Mouse (Mus musculus): ENCODE measurements around the gene Atp6v1c2. TPM values are rescaled to one million over a fixed set of nuclear protein-coding genes. Genes with fewer than 3 reads are reported as not detected.

Atp6v1c2 gene
- polyA plus RNA-seq, 1 experiment from 2014 or later: not detected

- Histone ChIP-seq H3K27ac (ENCODE audit: low read length) (no peak overlapping the region), H3K36me3 (ENCODE audit: control insufficient read depth, insufficient read depth) (peaks cover 24% of the 10 kb centered on the region)
Observed at GRCm38 (mm10) chr12:17271272-17271671, 57.9 kb downstream of the Atp6v1c2 start.

DNA sequence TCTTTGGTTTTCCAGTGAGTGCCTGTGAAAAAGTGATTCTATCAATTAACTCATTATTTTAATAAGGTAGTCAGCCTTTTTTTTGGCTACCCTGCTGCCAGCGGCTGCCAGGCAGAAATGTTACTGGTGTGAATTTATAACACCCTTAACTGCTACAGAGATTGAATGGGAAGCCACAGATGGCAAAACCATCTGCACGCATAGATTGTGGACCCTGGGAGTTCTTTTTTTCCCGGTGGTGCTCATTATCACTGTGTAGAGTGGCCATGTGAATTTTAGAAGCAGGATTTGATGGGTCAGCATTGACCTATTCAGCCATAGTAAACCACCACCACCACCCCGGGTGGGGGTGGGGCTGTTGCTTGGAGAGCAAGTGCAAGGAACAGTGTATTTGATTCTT is 61.8 kb downstream of the Atp6v1c2 start:
- Histone ChIP-seq H3K27me3 (ENCODE audit: control insufficient read depth, insufficient read depth, low read depth, low read length) (no peaks in the 10 kb centered on the region), H3K4me3 (ENCODE audit: low read depth, low read length) (peak overlapping the region; percentile 86), H3K4me2 (ENCODE audit: low read depth, low read length) (peak overlapping the region; percentile 58), H3K27ac (ENCODE audit: low read length) (no peak overlapping the region; the same call in 1 of the 2 replicates), H3K36me3 (ENCODE audit: control insufficient read depth, insufficient read depth) (peaks cover 8% of the 10 kb centered on the region; the same call in 1 of the 2 replicates), H3K9ac (ENCODE audit: low read depth, low read length) (peak overlapping the region; percentile 89), H3K9me3 (replicated peaks; ENCODE audit: control insufficient read depth, low read length) (no peaks in the 10 kb centered on the region), H3K4me1 (ENCODE audit: control insufficient read depth, low read depth, low read length) (peaks cover 12% of the 10 kb centered on the region)
- 7% methylated on average over 4 of the region's 4 CpGs for WGBS (ENCODE audit: insufficient replicate concordance)
- no peak for ATAC-seq (ENCODE audit: low read depth)

More at GRCm38 (mm10) chr12:17271272-17271671, 57.9 kb downstream of the Atp6v1c2 start:
- no peak overlapping the region for H3K4me2 ChIP-seq (ENCODE audit: low read depth, low read length)
- 65% methylated on average over 1 of the region's 1 CpGs for whole genome bisulfite sequencing (ENCODE audit: insufficient replicate concordance)
- no peak overlapping the region for H3K9ac ChIP-seq (ENCODE audit: low read depth, low read length)
- H3K9me3 ChIP-seq (replicated peaks; ENCODE audit: control insufficient read depth, low read length): no peaks in the 10 kb centered on the region
- no peak overlapping the region for H3K4me3 ChIP-seq (ENCODE audit: low read depth, low read length)
- H3K27me3 ChIP-seq (ENCODE audit: control insufficient read depth, insufficient read depth, low read depth, low read length): no peaks in the 10 kb centered on the region
- ATAC-seq (ENCODE audit: low read depth): no peak
- peaks cover 9% of the 10 kb centered on the region for H3K4me1 ChIP-seq (ENCODE audit: control insufficient read depth, low read depth, low read length)

- no peaks in the 10 kb centered on the region for H3K9me3 ChIP-seq (replicated peaks; ENCODE audit: control insufficient read depth, low read length)
- peak overlapping the region; percentile 86 for H3K4me3 ChIP-seq (ENCODE audit: low read depth, low read length)
- H3K27me3 ChIP-seq (ENCODE audit: control insufficient read depth, insufficient read depth, low read depth, low read length): no peaks in the 10 kb centered on the region
- peaks cover 12% of the 10 kb centered on the region for H3K4me1 ChIP-seq (ENCODE audit: control insufficient read depth, low read depth, low read length)
- peak overlapping the region; percentile 68 for H3K27ac ChIP-seq (ENCODE audit: low read length)
- peak overlapping the region; percentile 89 for H3K9ac ChIP-seq (ENCODE audit: low read depth, low read length)
- 0% methylated on average over 21 of the region's 21 CpGs for WGBS (ENCODE audit: insufficient replicate concordance)
- peaks cover 6% of the 10 kb centered on the region; the same call in 1 of the 2 replicates for H3K36me3 ChIP-seq (ENCODE audit: control insufficient read depth, insufficient read depth)
- H3K4me2 ChIP-seq (ENCODE audit: low read depth, low read length): peak overlapping the region; percentile 58
- ATAC-seq (ENCODE audit: low read depth): peak; percentile 52
Observed at GRCm38 (mm10) chr12:17266673-17266990, 62.5 kb downstream of the Atp6v1c2 start.

GRCm38 (mm10) chr12:17265971-17266672 is 63.0 kb downstream of the Atp6v1c2 start, which contains the start of gene Pdia6:
TSS of gene Pdia6 (plus strand) at chr12:17266545.
- Histone ChIP-seq H3K27ac (ENCODE audit: low read length) (peak within 1 kb of the TSS; percentile 68), H3K4me3 (ENCODE audit: low read depth, low read length) (peak within 1 kb of the TSS; percentile 86), H3K27me3 (ENCODE audit: control insufficient read depth, insufficient read depth, low read depth, low read length) (no peaks in the 10 kb centered on the region), H3K4me1 (ENCODE audit: control insufficient read depth, low read depth, low read length) (peaks cover 12% of the 10 kb centered on the region), H3K9ac (ENCODE audit: low read depth, low read length) (peak within 1 kb of the TSS; percentile 89), H3K36me3 (ENCODE audit: control insufficient read depth, insufficient read depth) (peaks cover 5% of the 10 kb centered on the region; the same call in 1 of the 2 replicates), H3K4me2 (ENCODE audit: low read depth, low read length) (peak within 1 kb of the TSS; percentile 76), H3K9me3 (replicated peaks; ENCODE audit: control insufficient read depth, low read length) (no peaks in the 10 kb centered on the region)
- under 1% methylated on average over 46 of the region's 48 CpGs for WGBS (ENCODE audit: insufficient replicate concordance)
- peak; percentile 100 for ATAC-seq (ENCODE audit: low read depth)

- Histone ChIP-seq H3K4me3 (ENCODE audit: low read depth, low read length) (no peak overlapping the region), H3K9ac (ENCODE audit: low read depth, low read length) (no peak overlapping the region), H3K9me3 (replicated peaks; ENCODE audit: control insufficient read depth, low read length) (no peaks in the 10 kb centered on the region), H3K36me3 (ENCODE audit: control insufficient read depth, insufficient read depth) (no peaks in the 10 kb centered on the region), H3K4me2 (ENCODE audit: low read depth, low read length) (no peak overlapping the region), H3K27ac (ENCODE audit: low read length) (no peak overlapping the region), H3K4me1 (ENCODE audit: control insufficient read depth, low read depth, low read length) (peaks cover 12% of the 10 kb centered on the region), H3K27me3 (ENCODE audit: control insufficient read depth, insufficient read depth, low read depth, low read length) (no peaks in the 10 kb centered on the region)
- no peak for ATAC-seq (ENCODE audit: low read depth)
- 73% methylated on average over 2 of the region's 2 CpGs for WGBS (ENCODE audit: insufficient replicate concordance)
Observed at GRCm38 (mm10) chr12:17264826-17265225, 64.3 kb downstream of the Atp6v1c2 start.

DNA sequence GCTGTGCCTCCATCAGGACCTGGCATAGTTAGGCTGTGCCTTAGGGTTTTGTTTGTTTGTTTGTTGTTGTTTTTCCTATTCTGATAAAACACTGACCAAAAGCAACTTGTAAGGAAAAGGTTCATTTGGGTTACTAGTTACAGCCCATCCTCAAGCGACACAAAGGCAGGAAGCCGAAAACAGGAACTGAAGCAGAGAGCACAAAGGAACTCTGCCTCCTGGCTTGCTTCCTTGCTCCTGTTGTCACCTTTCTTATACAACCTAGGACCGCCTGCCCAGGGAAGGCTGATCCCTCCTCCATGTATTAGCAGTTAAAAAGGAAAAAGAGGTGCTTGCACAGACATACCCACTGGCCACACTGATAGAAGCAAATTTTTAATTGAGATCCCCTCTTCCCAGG is 65.3 kb downstream of the Atp6v1c2 start:
- H3K27ac ChIP-seq (ENCODE audit: low read length): no peak overlapping the region
- 40% methylated on average over 3 of the region's 3 CpGs for WGBS (ENCODE audit: insufficient replicate concordance)
- no peak for ATAC-seq (ENCODE audit: low read depth)
- no peak overlapping the region for H3K4me2 ChIP-seq (ENCODE audit: low read depth, low read length)
- no peaks in the 10 kb centered on the region for H3K36me3 ChIP-seq (ENCODE audit: control insufficient read depth, insufficient read depth)
- H3K9ac ChIP-seq (ENCODE audit: low read depth, low read length): no peak overlapping the region
- no peaks in the 10 kb centered on the region for H3K27me3 ChIP-seq (ENCODE audit: control insufficient read depth, insufficient read depth, low read depth, low read length)
- H3K9me3 ChIP-seq (replicated peaks; ENCODE audit: control insufficient read depth, low read length): no peaks in the 10 kb centered on the region
- H3K4me3 ChIP-seq (ENCODE audit: low read depth, low read length): no peak overlapping the region
- H3K4me1 ChIP-seq (ENCODE audit: control insufficient read depth, low read depth, low read length): peaks cover 12% of the 10 kb centered on the region

DNA sequence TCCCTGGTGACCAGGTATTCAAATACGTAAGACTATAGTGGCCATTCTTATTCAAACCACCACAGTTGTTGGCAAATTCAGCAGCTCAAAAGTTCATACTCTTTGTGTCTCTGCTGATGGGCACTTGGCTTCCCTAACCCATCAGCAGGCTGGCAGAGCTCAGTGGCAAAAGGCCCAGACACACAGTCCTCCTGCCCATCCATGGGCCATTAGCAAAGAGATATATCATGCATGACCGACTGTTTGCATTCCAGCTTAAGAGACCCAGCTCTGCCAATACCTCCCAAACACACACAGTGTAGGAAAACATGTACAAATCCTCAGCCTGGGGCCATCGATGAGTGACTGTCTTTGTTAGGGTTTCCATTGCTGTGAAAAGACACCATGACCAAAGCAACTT is 68.2 kb downstream of the Atp6v1c2 start:
- H3K27ac ChIP-seq (ENCODE audit: low read length): no peak overlapping the region
- no peaks in the 10 kb centered on the region for H3K9me3 ChIP-seq (replicated peaks; ENCODE audit: control insufficient read depth, low read length)
- no peaks in the 10 kb centered on the region for H3K27me3 ChIP-seq (ENCODE audit: control insufficient read depth, insufficient read depth, low read depth, low read length)
- peaks cover 2% of the 10 kb centered on the region; the same call in 1 of the 2 replicates for H3K4me1 ChIP-seq (ENCODE audit: control insufficient read depth, low read depth, low read length)
- 71% methylated on average over 3 of the region's 3 CpGs for WGBS (ENCODE audit: insufficient replicate concordance)
- H3K36me3 ChIP-seq (ENCODE audit: control insufficient read depth, insufficient read depth): no peaks in the 10 kb centered on the region
- no peak overlapping the region for H3K4me2 ChIP-seq (ENCODE audit: low read depth, low read length)
- no peak overlapping the region for H3K9ac ChIP-seq (ENCODE audit: low read depth, low read length)
- ATAC-seq (ENCODE audit: low read depth): no peak
- H3K4me3 ChIP-seq (ENCODE audit: low read depth, low read length): no peak overlapping the region

GRCm38 (mm10) chr12:17258431-17258830 is 70.7 kb downstream of the Atp6v1c2 start:
- Histone ChIP-seq H3K9me3 (replicated peaks; ENCODE audit: control insufficient read depth, low read length) (no peaks in the 10 kb centered on the region), H3K27me3 (ENCODE audit: control insufficient read depth, insufficient read depth, low read depth, low read length) (no peaks in the 10 kb centered on the region; the same call in 1 of the 2 replicates), H3K27ac (ENCODE audit: low read length) (no peak overlapping the region), H3K4me2 (ENCODE audit: low read depth, low read length) (no peak overlapping the region), H3K4me3 (ENCODE audit: low read depth, low read length) (no peak overlapping the region), H3K9ac (ENCODE audit: low read depth, low read length) (no peak overlapping the region), H3K4me1 (ENCODE audit: control insufficient read depth, low read depth, low read length) (no peaks in the 10 kb centered on the region), H3K36me3 (ENCODE audit: control insufficient read depth, insufficient read depth) (no peaks in the 10 kb centered on the region)
- no peak for ATAC-seq (ENCODE audit: low read depth)
- 72% methylated on average over 7 of the region's 7 CpGs for WGBS (ENCODE audit: insufficient replicate concordance)

DNA sequence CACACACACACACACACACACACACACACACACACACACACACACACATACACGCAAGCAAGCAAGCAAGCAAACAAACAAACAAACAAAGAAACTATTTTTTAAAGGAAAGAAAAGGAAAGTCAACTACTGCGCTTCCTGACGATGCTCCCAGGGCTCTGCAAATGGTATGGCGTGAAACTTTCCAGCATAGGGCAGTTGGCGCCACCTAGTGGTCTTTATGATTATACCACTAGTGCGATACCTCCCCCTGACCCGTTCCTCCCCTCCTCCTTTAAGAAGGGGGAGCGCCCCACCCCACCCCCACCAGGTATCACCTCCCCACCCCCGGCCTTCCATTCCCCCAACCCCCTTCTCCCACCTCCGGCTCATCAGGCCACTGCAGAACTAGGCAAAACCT is 72.3 kb downstream of the Atp6v1c2 start:
- no peak overlapping the region for H3K4me3 ChIP-seq (ENCODE audit: low read depth, low read length)
- peak; percentile 30; the same call in 1 of the 2 replicates for ATAC-seq (ENCODE audit: low read depth)
- no peak overlapping the region for H3K9ac ChIP-seq (ENCODE audit: low read depth, low read length)
- no peak overlapping the region for H3K27ac ChIP-seq (ENCODE audit: low read length)
- WGBS (ENCODE audit: insufficient replicate concordance): 6% methylated on average over 10 of the region's 10 CpGs
- H3K4me2 ChIP-seq (ENCODE audit: low read depth, low read length): no peak overlapping the region
- no peaks in the 10 kb centered on the region for H3K36me3 ChIP-seq (ENCODE audit: control insufficient read depth, insufficient read depth)
- H3K27me3 ChIP-seq (ENCODE audit: control insufficient read depth, insufficient read depth, low read depth, low read length): no peaks in the 10 kb centered on the region; the same call in 1 of the 2 replicates
- no peaks in the 10 kb centered on the region for H3K9me3 ChIP-seq (replicated peaks; ENCODE audit: control insufficient read depth, low read length)
- no peaks in the 10 kb centered on the region for H3K4me1 ChIP-seq (ENCODE audit: control insufficient read depth, low read depth, low read length)

Data from liver, embryonic 16.5 days (tissue).